Mouse (Mus musculus) olfactory bulb, adult 2 months (tissue): ENCODE measurements at regions not wholly inside any gene's neighbourhood (a gene's known extent, or its start where the extent isn't known, plus 50 kb on each side); places are given as distances from the start of the nearest gene placed in this dataset.

Experiments used
- CTCF ChIP-seq: fragments of 200-500 bp; IDR thresholded peaks from 2 replicates; pipeline ENCODE4 v1.5.1; 2012; ENCODE audit warnings: low read depth, mild to moderate bottlenecking, low read length, moderate library complexity; ENCODE audit not compliant: insufficient read depth
- POLR2A ChIP-seq: fragments of 200-500 bp; IDR thresholded peaks from 2 replicates; pipeline ENCODE4 v1.6.1; 2012; ENCODE audit warnings: mild to moderate bottlenecking, low read depth, low read length, moderate library complexity; ENCODE audit not compliant: insufficient read depth

DNA sequence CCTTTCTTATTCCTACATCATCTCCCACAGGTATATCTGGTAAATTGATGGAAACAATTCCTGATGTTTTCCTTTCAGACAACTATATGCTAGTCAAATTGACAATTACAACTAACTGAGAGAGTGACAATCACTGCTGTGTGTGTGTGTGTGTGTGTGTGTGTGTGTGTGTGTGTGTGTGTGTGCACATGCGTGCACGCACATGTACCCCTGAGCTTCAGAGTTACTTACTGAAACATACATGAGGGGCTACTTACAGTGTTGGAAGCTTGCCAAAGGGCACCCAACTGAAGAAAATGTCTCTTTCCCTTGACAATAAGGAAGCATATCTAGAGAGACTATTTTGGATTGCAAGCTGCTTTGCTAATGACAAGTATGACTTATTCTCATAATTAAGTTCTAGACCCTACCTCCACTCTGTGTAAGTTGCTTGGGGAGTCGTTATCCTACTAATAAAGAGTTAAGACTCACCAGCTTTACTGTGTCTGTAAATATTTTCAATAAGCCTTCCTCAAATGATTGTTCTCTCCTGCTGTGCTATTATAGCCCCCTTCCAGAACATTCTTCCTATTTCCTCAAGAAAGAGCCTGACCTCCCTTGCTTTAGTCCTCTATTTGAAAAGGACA, 87.7 kb upstream of the Ogfrl1 start:
- TF ChIP-seq CTCF: no peak
- TF ChIP-seq POLR2A: no peak
